Mouse (Mus musculus): ENCODE measurements around the gene Bri3bp. TPM values are rescaled to one million over a fixed set of nuclear protein-coding genes. Genes with fewer than 3 reads are reported as not detected.
"Not testable (repeated sequence)": the region's sequence is repeated elsewhere in the genome, so short reads cannot be mapped to it uniquely, and the experiment has no call there.

The Bri3bp gene
- polyA plus RNA-seq, 2 experiments = 15.0 to 30.0 TPM

DNA sequence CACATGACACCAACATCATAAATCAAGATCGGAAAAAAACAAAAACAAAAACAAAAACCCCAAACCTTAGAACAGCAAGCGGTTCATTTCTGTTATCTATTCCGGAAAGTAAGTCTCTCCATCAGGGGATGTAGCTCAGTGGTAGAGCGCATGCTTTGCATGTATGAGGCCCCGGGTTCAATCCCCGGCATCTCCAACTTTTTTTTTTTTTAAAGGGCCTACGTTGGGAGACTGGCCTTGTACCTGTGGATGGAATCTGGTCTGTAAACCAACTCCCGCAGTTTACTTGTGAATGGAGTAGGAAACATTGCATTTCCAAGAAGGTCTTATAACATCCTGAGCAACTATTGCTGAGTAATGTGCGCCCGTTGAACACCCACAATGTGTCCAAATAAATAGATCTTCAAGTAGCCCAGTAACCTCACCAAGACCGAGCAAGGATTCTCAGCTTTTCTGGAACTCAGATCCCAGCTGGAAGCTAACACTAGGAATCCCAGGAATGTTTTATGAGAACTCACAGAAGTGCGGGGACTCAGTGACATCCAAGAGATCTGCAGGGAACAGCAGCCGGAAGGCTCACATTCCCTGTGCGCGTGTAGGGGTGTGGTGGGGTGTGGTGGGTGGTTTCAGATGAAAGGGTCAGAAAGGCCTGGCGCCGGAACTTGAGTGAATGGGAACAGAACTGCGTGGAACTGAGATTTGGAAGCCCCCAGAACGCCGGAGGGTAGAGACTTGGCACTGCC lies 31.8 kb upstream of the Bri3bp start:
- Histone ChIP-seq H3K27ac (replicated peaks; ENCODE audit: low read depth, low read length) (no peak overlapping the region), H3K36me3 (ENCODE audit: control insufficient read depth, insufficient read depth, low read length) (peaks cover 12% of the 10 kb centered on the region), H3K4me1 (ENCODE audit: control insufficient read depth, insufficient read depth, low read length) (peaks cover 6% of the 10 kb centered on the region; the same call in 1 of the 2 replicates), H3K27me3 (ENCODE audit: control insufficient read depth, insufficient read depth, low read length) (no peaks in the 10 kb centered on the region), H3K4me3 (replicated peaks; ENCODE audit: low read length) (peak overlapping the region; percentile 31), H3K4me2 (replicated peaks; ENCODE audit: low read depth, low read length, severe bottlenecking) (peak overlapping the region; percentile 33), H3K9ac (ENCODE audit: low read depth, low read length, severe bottlenecking) (no peak overlapping the region), H3K9me3 (ENCODE audit: control insufficient read depth, low read length) (no peaks in the 10 kb centered on the region)
- DNase-seq (ENCODE audit: low spot score) (peak; percentile 54), ATAC-seq (ENCODE audit: low FRiP score, low read depth) (peak; percentile 64)
- WGBS = 7% methylated on average over 20 of the region's 20 CpGs
- no peak for TF ChIP-seq POLR2A (IDR thresholded peaks at IDR 0.05; ENCODE audit: borderline replicate concordance, extremely low read depth, insufficient read depth, insufficient read length)

DNA sequence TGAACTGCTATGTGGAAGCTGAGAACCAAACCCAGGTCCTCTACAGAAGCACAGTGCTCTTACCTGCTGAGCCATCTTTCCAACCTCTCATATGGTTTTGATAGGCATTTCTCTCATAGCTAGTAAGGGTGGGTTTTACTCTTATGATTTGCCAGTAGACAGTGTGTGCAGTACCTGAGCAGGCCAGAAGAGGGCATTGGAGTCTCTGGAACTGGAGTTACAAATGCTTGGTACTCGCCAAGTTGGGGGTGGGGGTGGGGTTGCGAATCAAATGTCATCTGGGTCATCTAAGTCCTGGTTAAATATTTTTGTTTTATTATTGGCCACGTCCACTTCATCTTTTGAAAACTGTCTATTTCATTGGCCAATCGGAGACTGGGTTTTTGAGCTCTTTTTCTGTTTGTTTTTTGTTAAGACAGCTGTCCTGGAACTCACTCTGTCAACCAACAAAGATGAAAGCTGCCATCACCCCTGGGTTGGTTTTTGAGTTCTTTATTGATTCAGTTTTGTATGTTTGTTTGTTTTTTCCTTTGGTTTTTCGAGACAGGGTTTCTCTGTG lies 29.3 kb upstream of the Bri3bp start:
- Histone ChIP-seq H3K27ac (replicated peaks; ENCODE audit: low read depth, low read length) (no peak overlapping the region), H3K27me3 (ENCODE audit: control insufficient read depth, insufficient read depth, low read length) (no peaks in the 10 kb centered on the region), H3K4me2 (replicated peaks; ENCODE audit: low read depth, low read length, severe bottlenecking) (no peak overlapping the region), H3K9ac (ENCODE audit: low read depth, low read length, severe bottlenecking) (no peak overlapping the region), H3K4me1 (ENCODE audit: control insufficient read depth, insufficient read depth, low read length) (peaks cover 4% of the 10 kb centered on the region; the same call in 1 of the 2 replicates), H3K9me3 (ENCODE audit: control insufficient read depth, low read length) (no peaks in the 10 kb centered on the region), H3K4me3 (replicated peaks; ENCODE audit: low read length) (no peak overlapping the region), H3K36me3 (ENCODE audit: control insufficient read depth, insufficient read depth, low read length) (peaks cover 37% of the 10 kb centered on the region)
- 63% methylated on average over 5 of the region's 5 CpGs for WGBS
- no peak for TF ChIP-seq POLR2A (IDR thresholded peaks at IDR 0.05; ENCODE audit: borderline replicate concordance, extremely low read depth, insufficient read depth, insufficient read length)
- no peak for ATAC-seq (ENCODE audit: low FRiP score, low read depth)
- DNase-seq (ENCODE audit: low spot score) = no peak

DNA sequence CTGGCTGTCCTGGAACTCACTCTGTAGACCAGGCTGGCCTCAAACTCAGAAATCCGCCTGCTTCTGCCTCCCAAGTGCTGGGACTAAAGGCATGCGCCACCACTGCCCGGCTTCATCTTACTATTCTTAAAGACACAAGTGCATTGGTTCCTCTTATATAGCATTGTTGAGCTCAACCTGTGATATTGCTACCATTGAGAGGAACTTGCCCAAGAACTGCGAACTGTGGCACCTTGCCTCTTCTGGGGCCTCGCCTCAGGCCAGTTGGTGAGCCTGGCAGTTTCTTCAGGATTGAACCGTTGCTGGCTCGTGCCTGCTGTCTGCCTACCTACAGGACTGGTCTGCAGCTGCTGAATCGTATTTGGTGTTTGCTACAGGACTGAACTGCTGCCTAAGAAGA lies 28.8 kb upstream of the Bri3bp start:
- not testable (repeated sequence) for H3K27me3 ChIP-seq (ENCODE audit: control insufficient read depth, insufficient read depth, low read length); H3K4me2 ChIP-seq (replicated peaks; ENCODE audit: low read depth, low read length, severe bottlenecking); H3K9ac ChIP-seq (ENCODE audit: low read depth, low read length, severe bottlenecking); H3K4me1 ChIP-seq (ENCODE audit: control insufficient read depth, insufficient read depth, low read length); ATAC-seq (ENCODE audit: low FRiP score, low read depth); H3K4me3 ChIP-seq (replicated peaks; ENCODE audit: low read length); DNase-seq (ENCODE audit: low spot score); H3K27ac ChIP-seq (replicated peaks; ENCODE audit: low read depth, low read length); H3K9me3 ChIP-seq (ENCODE audit: control insufficient read depth, low read length)
- WGBS = 91% methylated on average over 8 of the region's 8 CpGs
- H3K36me3 ChIP-seq (ENCODE audit: control insufficient read depth, insufficient read depth, low read length) = peaks cover 42% of the 10 kb centered on the region

DNA sequence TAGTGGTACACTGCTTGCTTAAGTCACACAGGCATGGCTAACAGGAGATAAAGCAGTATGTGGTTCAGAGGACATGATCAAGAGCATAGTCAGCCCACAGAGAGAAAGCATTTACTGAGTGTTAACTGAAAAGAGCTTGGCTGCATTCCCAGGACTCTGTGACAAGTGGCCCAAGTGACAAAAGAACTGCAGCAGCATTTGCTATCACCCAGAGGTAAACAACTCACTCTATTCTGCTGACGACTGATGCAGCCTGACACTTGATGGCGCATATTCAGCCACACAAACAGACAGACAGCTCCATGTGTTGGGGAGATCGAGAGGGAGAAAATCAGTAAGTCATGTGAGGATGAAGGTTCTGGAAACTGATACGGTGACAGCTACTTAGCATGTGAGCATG lies 27.6 kb upstream of the Bri3bp start:
- Histone ChIP-seq H3K9ac (ENCODE audit: low read depth, low read length, severe bottlenecking) (no peak overlapping the region), H3K36me3 (ENCODE audit: control insufficient read depth, insufficient read depth, low read length) (peaks cover 54% of the 10 kb centered on the region), H3K27ac (replicated peaks; ENCODE audit: low read depth, low read length) (no peak overlapping the region), H3K9me3 (ENCODE audit: control insufficient read depth, low read length) (no peaks in the 10 kb centered on the region), H3K27me3 (ENCODE audit: control insufficient read depth, insufficient read depth, low read length) (no peaks in the 10 kb centered on the region), H3K4me3 (replicated peaks; ENCODE audit: low read length) (no peak overlapping the region), H3K4me1 (ENCODE audit: control insufficient read depth, insufficient read depth, low read length) (no peaks in the 10 kb centered on the region), H3K4me2 (replicated peaks; ENCODE audit: low read depth, low read length, severe bottlenecking) (no peak overlapping the region)
- 90% methylated on average over 4 of the region's 4 CpGs for WGBS
- no peak for DNase-seq (ENCODE audit: low spot score)
- no peak for TF ChIP-seq POLR2A (IDR thresholded peaks at IDR 0.05; ENCODE audit: borderline replicate concordance, extremely low read depth, insufficient read depth, insufficient read length)
- no peak for ATAC-seq (ENCODE audit: low FRiP score, low read depth)

DNA sequence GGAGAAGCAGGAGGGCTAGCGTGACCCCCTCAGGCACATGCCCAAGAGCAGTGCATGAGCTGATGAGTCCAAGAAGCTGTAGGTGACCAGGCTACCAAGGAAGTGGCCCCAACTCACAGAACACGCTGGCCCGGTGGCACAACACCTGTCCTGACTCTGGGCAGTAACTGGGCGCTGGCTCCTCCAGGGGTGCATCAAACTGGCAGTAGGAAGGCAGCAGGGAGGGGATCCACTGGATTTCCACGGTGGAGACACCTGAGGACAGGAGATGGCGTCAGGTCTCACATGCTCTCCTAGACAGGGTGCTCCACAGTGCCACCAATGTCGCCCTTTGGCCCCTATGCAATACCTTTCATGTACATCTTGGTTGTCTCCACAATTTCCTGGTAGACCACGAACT lies 25.2 kb upstream of the Bri3bp start:
- Histone ChIP-seq H3K4me1 (ENCODE audit: control insufficient read depth, insufficient read depth, low read length) (no peaks in the 10 kb centered on the region), H3K27ac (replicated peaks; ENCODE audit: low read depth, low read length) (no peak overlapping the region), H3K9ac (ENCODE audit: low read depth, low read length, severe bottlenecking) (no peak overlapping the region), H3K9me3 (ENCODE audit: control insufficient read depth, low read length) (no peaks in the 10 kb centered on the region), H3K4me2 (replicated peaks; ENCODE audit: low read depth, low read length, severe bottlenecking) (no peak overlapping the region), H3K27me3 (ENCODE audit: control insufficient read depth, insufficient read depth, low read length) (no peaks in the 10 kb centered on the region), H3K36me3 (ENCODE audit: control insufficient read depth, insufficient read depth, low read length) (peaks cover 77% of the 10 kb centered on the region), H3K4me3 (replicated peaks; ENCODE audit: low read length) (no peak overlapping the region)
- DNase-seq (ENCODE audit: low spot score) (no peak), ATAC-seq (ENCODE audit: low FRiP score, low read depth) (no peak)
- TF ChIP-seq POLR2A (IDR thresholded peaks at IDR 0.05; ENCODE audit: borderline replicate concordance, extremely low read depth, insufficient read depth, insufficient read length) = no peak
- 93% methylated on average over 8 of the region's 8 CpGs for WGBS
